Mouse (Mus musculus) CH12.LX (cell line): ENCODE measurements around the gene Gm29133. TPM values are rescaled to one million over a fixed set of nuclear protein-coding genes. Genes with fewer than 3 reads are reported as not detected.

Experiments
- DNase-seq: peaks from one replicate; pipeline ENCODE4 v3.0.0-alpha.2; 2013; ENCODE audit errors: extremely low read depth
- H3K27ac ChIP-seq: 2 replicates; pipeline ENCODE4 v1.5.1; 2012; ENCODE audit warnings: low read depth, mild to moderate bottlenecking, control low read depth, moderate library complexity; ENCODE audit not compliant: insufficient read depth
- H3K27me3 ChIP-seq: replicated peaks from 2 replicates; pipeline ENCODE3; 2012; ENCODE audit warnings: inconsistent platforms
- H3K36me3 ChIP-seq, 2 experiments: replicated peaks in 1 of 2; 2 replicates each; pipeline versions ENCODE3 to v1.6.1; 2012; ENCODE audit warnings: inconsistent platforms in 1 of 2, low read length in 1 of 2, mild to moderate bottlenecking in 1 of 2, mixed read lengths in 1 of 2, moderate library complexity in 1 of 2; ENCODE audit not compliant: control insufficient read depth in 1 of 2, insufficient read depth in 1 of 2
- H3K4me1 ChIP-seq, 2 experiments: 2 replicates each; pipeline ENCODE4 v1.6.1; 2012; ENCODE audit warnings: inconsistent platforms in 1 of 2, moderate library complexity in 1 of 2; ENCODE audit not compliant: insufficient read depth in 2 of 2, control insufficient read depth in 1 of 2
- H3K4me2 ChIP-seq: 2 replicates; pipeline ENCODE4 v1.6.1; 2012; ENCODE audit warnings: low read depth, mild to moderate bottlenecking, control low read depth; ENCODE audit not compliant: poor library complexity, insufficient read depth, severe bottlenecking
- H3K4me3 ChIP-seq, 3 experiments: fragments of 150-350 bp in 1 of 3; sonication (generic) in 1 of 3; replicated peaks in 1 of 3; 2 replicates each; pipeline versions ENCODE3 to v1.5.1; 2011 to 2012; ENCODE audit warnings: low read depth in 2 of 3, low read length in 2 of 3, mild to moderate bottlenecking in 2 of 3, moderate library complexity in 2 of 3, control low read depth in 1 of 3, improper control_type of control experiment in 1 of 3, inconsistent platforms in 1 of 3, mixed read lengths in 1 of 3; ENCODE audit not compliant: poor library complexity in 1 of 3
- H3K79me2 ChIP-seq: replicated peaks from 2 replicates; pipeline ENCODE4 v1.6.1; 2012; ENCODE audit warnings: mild to moderate bottlenecking, moderate library complexity; ENCODE audit not compliant: control insufficient read depth, poor library complexity, insufficient read depth, severe bottlenecking; ENCODE audit errors: extremely low read depth
- H3K9ac ChIP-seq: 2 replicates; pipeline ENCODE4 v1.6.1; 2012; ENCODE audit warnings: low read depth, mild to moderate bottlenecking, control low read depth, moderate library complexity; ENCODE audit not compliant: insufficient read depth
- H3K9me3 ChIP-seq: replicated peaks from 2 replicates; pipeline ENCODE3; 2012; ENCODE audit warnings: low read length, inconsistent platforms, mixed read lengths
- BHLHE40 ChIP-seq: IDR thresholded peaks from 2 replicates; pipeline ENCODE4 v1.6.1; 2011; ENCODE audit warnings: mild to moderate bottlenecking, low read depth, low read length, improper control_type of control experiment
- CHD1 ChIP-seq: IDR thresholded peaks from 2 replicates; pipeline ENCODE4 v1.6.1; 2012; ENCODE audit warnings: low read depth, low read length, improper control_type of control experiment, inconsistent platforms
- CTCF ChIP-seq, 2 experiments: IDR thresholded peaks in 1 of 2; conservative IDR thresholded peaks in 1 of 2; 2 replicates each; pipeline ENCODE4 v1.5.1; 2011 to 2012; ENCODE audit warnings: low read depth in 2 of 2, low read length in 2 of 2, improper control_type of control experiment in 1 of 2, inconsistent platforms in 1 of 2, mild to moderate bottlenecking in 1 of 2, moderate library complexity in 1 of 2
- EP300 ChIP-seq: IDR thresholded peaks from 2 replicates; pipeline ENCODE4 v1.6.1; 2011; ENCODE audit warnings: low read length, improper control_type of control experiment
- GABPA ChIP-seq: IDR thresholded peaks from 2 replicates; pipeline ENCODE4 v1.6.1; 2012; ENCODE audit warnings: low read depth, low read length, improper control_type of control experiment, inconsistent platforms; ENCODE audit not compliant: insufficient replicate concordance
- HCFC1 ChIP-seq: IDR thresholded peaks from 2 replicates; pipeline ENCODE4 v1.6.1; 2012; ENCODE audit warnings: low read depth, mild to moderate bottlenecking, inconsistent platforms, low read length, improper control_type of control experiment
- JUND ChIP-seq: conservative IDR thresholded peaks from 2 replicates; pipeline ENCODE4 v1.6.1; 2011; ENCODE audit warnings: low read depth, low read length, improper control_type of control experiment
- KAT2A ChIP-seq: IDR thresholded peaks from 2 replicates; pipeline ENCODE4 v1.6.1; 2012; ENCODE audit warnings: low read length, improper control_type of control experiment, inconsistent platforms; ENCODE audit not compliant: insufficient replicate concordance
- MEF2A ChIP-seq: IDR thresholded peaks from 2 replicates; pipeline ENCODE4 v1.6.1; 2014; ENCODE audit warnings: low read depth, mild to moderate bottlenecking, inconsistent platforms, low read length, improper control_type of control experiment, borderline replicate concordance
- POLR2A ChIP-seq: IDR thresholded peaks from 2 replicates; pipeline ENCODE4 v1.6.1; 2011; ENCODE audit warnings: low read depth, mild to moderate bottlenecking, improper control_type of control experiment, low read length
- POLR2AphosphoS2 ChIP-seq: IDR thresholded peaks from 2 replicates; pipeline ENCODE4 v1.6.1; 2011; ENCODE audit warnings: low read depth, low read length, improper control_type of control experiment
- SIN3A ChIP-seq: IDR thresholded peaks from 2 replicates; pipeline ENCODE4 v1.6.1; 2012; ENCODE audit warnings: low read length, improper control_type of control experiment, inconsistent platforms
- TCF12 ChIP-seq: IDR thresholded peaks from 2 replicates; pipeline ENCODE4 v1.6.1; 2014; ENCODE audit warnings: low read depth, mild to moderate bottlenecking, inconsistent platforms, low read length, improper control_type of control experiment
- UBTF ChIP-seq: IDR thresholded peaks from 2 replicates; pipeline ENCODE4 v1.6.1; 2012; ENCODE audit warnings: low read depth, mild to moderate bottlenecking, inconsistent platforms, low read length, improper control_type of control experiment, moderate library complexity
- USF1 ChIP-seq: IDR thresholded peaks from 2 replicates; pipeline ENCODE4 v1.6.1; 2014; ENCODE audit warnings: low read depth, mild to moderate bottlenecking, inconsistent platforms, low read length, improper control_type of control experiment
- ZMIZ1 ChIP-seq: IDR thresholded peaks from 2 replicates; pipeline ENCODE4 v1.6.1; 2012; ENCODE audit warnings: low read depth, mild to moderate bottlenecking, inconsistent platforms, low read length, improper control_type of control experiment
- ZNF384 ChIP-seq: IDR thresholded peaks from 2 replicates; pipeline ENCODE4 v1.6.1; 2012; ENCODE audit warnings: low read depth, low read length, improper control_type of control experiment, inconsistent platforms
- dilution Hi-C: fragments of 300-500 bp; cut with MboI; formaldehyde crosslinking; loops from 2 replicates; pipeline ENCODE4 v1.14.3; 2020; ENCODE audit warnings: low sequenced_read_pairs; ENCODE audit not compliant: extremely low pct_unique_long_range_greater_than_20kb, extremely low pct_ligation_motif_present
- in situ Hi-C: fragments of 300-500 bp; cut with MboI; formaldehyde crosslinking; loops from 3 replicates; pipeline ENCODE4 v1.14.3; 2019; ENCODE audit warnings: low sequenced_read_pairs, low pct_ligation_motif_present, low pct_unique_long_range_greater_than_20kb, mixed read lengths
- polyA plus RNA-seq: library from polyadenylated mRNA; unstranded; fragments of >175 nt; gene quantifications from 2 replicates; pipeline ENCODE4 v1.2.1, GENCODE M21; 2012; ENCODE audit warnings: low read depth; ENCODE audit not compliant: insufficient read length
- total RNA-seq, 2 experiments: library from RNA; depleted of rRNA; stranded (reverse); fragments of 300-350 nt in 1 of 2; fragments of >200 nt in 1 of 2; gene quantifications; 2 replicates each; pipeline ENCODE4 v1.2.3; 2012 to 2014

Gm29133 gene
- total RNA-seq (2012; rRNA removed) (not detected in 2 replicates), total RNA-seq (2014; rRNA removed) (not detected in 2 replicates), polyA plus RNA-seq (not detected in 2 replicates)

DNA sequence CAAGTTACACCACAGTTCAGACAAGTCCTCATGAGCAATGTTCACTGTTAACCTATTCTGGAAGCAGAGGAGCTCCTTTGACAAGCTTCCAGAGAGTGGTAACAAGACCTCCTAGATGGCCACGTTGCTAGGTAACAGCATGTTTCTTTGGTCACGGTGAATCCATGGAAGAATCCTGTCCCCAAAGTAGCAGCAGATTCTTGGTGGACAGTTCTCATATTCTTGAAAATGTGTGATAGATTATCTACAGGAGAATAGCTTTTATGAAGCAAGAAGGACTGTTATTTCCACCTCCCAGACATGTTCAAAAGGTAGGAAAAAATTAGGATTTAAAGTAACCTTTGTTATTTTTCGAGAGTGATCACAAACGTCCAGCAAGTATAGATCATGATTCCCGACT lies at the start of gene Gm29133:
TSS of gene Gm29133 (plus strand) at position 301 of the 400 bp plus-strand sequence.
- Histone ChIP-seq H3K36me3 (no peaks in the 10 kb centered on the region), H3K27me3 (no peaks in the 10 kb centered on the region), H3K9ac (no peak within 1 kb of the TSS), H3K27ac (no peak within 1 kb of the TSS), H3K9me3 (no peaks in the 10 kb centered on the region), H3K4me1 (peaks cover 9 to 33% of the 10 kb centered on the region in 2 experiments), H3K4me3 (no peak within 1 kb of the TSS), H3K79me2 (no peaks in the 10 kb centered on the region), H3K4me2 (no peak within 1 kb of the TSS)
- no peak for DNase-seq
- in situ Hi-C loops, result loop anchor here (10.0 kb wide), 1 partner anchor 87 kb away; no protein-coding TSS in a partner anchor
- dilution Hi-C loops, result no loop called here
- TF ChIP-seq USF1 (no peak), POLR2AphosphoS2 (no peak)

GRCm38 (mm10) chr3:75699088-75699487 lies 48.9 kb upstream of the Gm29133 start:
- Histone ChIP-seq H3K27me3 (no peaks in the 10 kb centered on the region), H3K9me3 (no peaks in the 10 kb centered on the region)
- no peak for TF ChIP-seq CTCF (conservative IDR thresholded peaks at IDR 0.05 in 1 of 2, IDR thresholded peaks at IDR 0.05 in 1 of 2; ENCODE audit: low read depth in 2 of 2, low read length in 2 of 2)
- no peak for TF ChIP-seq SIN3A
- no peak for TF ChIP-seq ZNF384
- no peak for TF ChIP-seq EP300
- TF ChIP-seq HCFC1, result no peak
- TF ChIP-seq BHLHE40, result no peak
- no peak for TF ChIP-seq KAT2A
- no peak for TF ChIP-seq USF1
- no peak for TF ChIP-seq CHD1
- TF ChIP-seq UBTF, result no peak
- TF ChIP-seq TCF12, result no peak
- no peak for TF ChIP-seq JUND
- no peak for TF ChIP-seq ZMIZ1
- TF ChIP-seq POLR2A, result no peak
- no peak for TF ChIP-seq MEF2A
- TF ChIP-seq GABPA, result no peak
- TF ChIP-seq, all 38 proteins: peak for 0
- Histone ChIP-seq H3K4me3 (no peak overlapping the region), H3K79me2 (no peaks in the 10 kb centered on the region), H3K4me1 (no peaks in the 10 kb centered on the region), H3K4me2 (no peak overlapping the region), H3K36me3 (no peaks in the 10 kb centered on the region), H3K9ac (no peak overlapping the region), H3K27ac (no peak overlapping the region)
- in situ Hi-C loops (no loop called here), dilution Hi-C loops (no loop called here)
- no peak for DNase-seq
